Mouse (Mus musculus) large intestine, adult 2 months (tissue): ENCODE results near the gene Pld2. TPM values are rescaled to one million over a fixed set of nuclear protein-coding genes. Genes with fewer than 3 reads are reported as not detected.
"Not testable (repeated sequence)": the region's sequence is repeated elsewhere in the genome, so short reads cannot be mapped to it uniquely, and the experiment has no call there.

Experiments used
- DNase-seq: peaks from one replicate; pipeline ENCODE4 v3.0.0-alpha.2; 2012; ENCODE audit warnings: low read depth, low spot score
- WGBS: fragments of 180-500 bp; shearing (Covaris S2); methylation state at CpG from one replicate; pipeline ENCODE4 v1.1.7; 2018; 5-methylcytosine and 5-hydroxymethylcytosine counted together
- polyA plus RNA-seq: library from polyadenylated mRNA; depleted of rRNA; stranded (reverse); fragments of >200 nt; gene quantifications from 2 replicates; pipeline ENCODE4 v1.2.3, GENCODE M21; 2012; rRNA removed

Gene Pld2
- polyA plus RNA-seq = 15.4 and 30.5 TPM in 2 replicates

GRCm38 (mm10) chr11:70539877-70540587, at the start of gene Pld2:
TSS of gene Pld2 (plus strand) at chr11:70540064.
- under 1% methylated on average over 65 of the region's 65 CpGs for WGBS

GRCm38 (mm10) chr11:70499566-70500475, 40.0 kb upstream of the Pld2 start:
- DNase-seq = no peak
- WGBS = 50% methylated on average over 14 of the region's 14 CpGs

More at GRCm38 (mm10) chr11:70539877-70540587, at the start of gene Pld2:
- peak; percentile 25 for DNase-seq

- 46% methylated on average over 1 of the region's 1 CpGs for WGBS
- DNase-seq = no peak
Measured at GRCm38 (mm10) chr11:70500476-70500812, 39.4 kb upstream of the Pld2 start.

GRCm38 (mm10) chr11:70502018-70502417, 37.8 kb upstream of the Pld2 start:
- WGBS = 73% methylated on average over 3 of the region's 3 CpGs

GRCm38 (mm10) chr11:70504970-70505369, 34.9 kb upstream of the Pld2 start, which contains the start of gene Tm4sf5:
TSS of gene Tm4sf5 (plus strand) at chr11:70505244.
- no peak for DNase-seq
- WGBS = 26% methylated on average over 9 of the region's 9 CpGs

More at GRCm38 (mm10) chr11:70502018-70502417, 37.8 kb upstream of the Pld2 start:
- DNase-seq = no peak

GRCm38 (mm10) chr11:70506385-70506784, 33.5 kb upstream of the Pld2 start:
- DNase-seq = peak; percentile 39
- WGBS = 7% methylated on average over 4 of the region's 4 CpGs

GRCm38 (mm10) chr11:70506962-70507515, 32.8 kb upstream of the Pld2 start:
- DNase-seq = no peak
- WGBS = 79% methylated on average over 7 of the region's 7 CpGs

- no peak for DNase-seq
- WGBS = 27% methylated on average over 19 of the region's 19 CpGs
Measured at GRCm38 (mm10) chr11:70509753-70510564, 29.9 kb upstream of the Pld2 start.

- DNase-seq = no peak
- 85% methylated on average over 2 of the region's 2 CpGs for WGBS
Measured at GRCm38 (mm10) chr11:70511242-70511641, 28.6 kb upstream of the Pld2 start.

GRCm38 (mm10) chr11:70511825-70512224, 28.0 kb upstream of the Pld2 start:
- WGBS = 92% methylated on average over 7 of the region's 7 CpGs

GRCm38 (mm10) chr11:70512709-70513342, 27.0 kb upstream of the Pld2 start:
- no peak for DNase-seq
- 82% methylated on average over 7 of the region's 7 CpGs for WGBS

More at GRCm38 (mm10) chr11:70511825-70512224, 28.0 kb upstream of the Pld2 start:
- no peak for DNase-seq

GRCm38 (mm10) chr11:70513520-70513919, 26.3 kb upstream of the Pld2 start:
- 64% methylated on average over 11 of the region's 11 CpGs for WGBS

GRCm38 (mm10) chr11:70514288-70514687, 25.6 kb upstream of the Pld2 start, which contains the start of gene Vmo1:
TSS of gene Vmo1 (minus strand) at chr11:70514616.
- WGBS = 92% methylated on average over 7 of the region's 7 CpGs
- DNase-seq = no peak

More at GRCm38 (mm10) chr11:70513520-70513919, 26.3 kb upstream of the Pld2 start:
- DNase-seq = no peak

GRCm38 (mm10) chr11:70516352-70516751, 23.5 kb upstream of the Pld2 start:
- DNase-seq = no peak
- 36% methylated on average over 2 of the region's 2 CpGs for WGBS

- no peak for DNase-seq
- 45% methylated on average over 1 of the region's 1 CpGs for WGBS
Measured at GRCm38 (mm10) chr11:70518436-70518835, 21.4 kb upstream of the Pld2 start.

- 73% methylated on average over 10 of the region's 10 CpGs for WGBS
- DNase-seq = no peak
Measured at GRCm38 (mm10) chr11:70518923-70519322, 20.9 kb upstream of the Pld2 start, which contains the start of gene Gltpd2. TSS of gene Gltpd2 (plus strand) at chr11:70519196.

GRCm38 (mm10) chr11:70520178-70520769, 19.6 kb upstream of the Pld2 start:
- WGBS = 25% methylated on average over 41 of the region's 41 CpGs
- no peak for DNase-seq

- DNase-seq = not testable (repeated sequence)
- WGBS = 86% methylated on average over 8 of the region's 8 CpGs
Measured at GRCm38 (mm10) chr11:70523306-70523989, 16.4 kb upstream of the Pld2 start.
